Mouse (Mus musculus): ENCODE measurements around the gene Lman2. TPM values are rescaled to one million over a fixed set of nuclear protein-coding genes. Genes with fewer than 3 reads are reported as not detected.

The Lman2 gene
- polyA plus RNA-seq, 1 experiment from 2014 or later: 85.3 TPM

- 85% methylated on average over 7 of the region's 7 CpGs for WGBS
- H3K9ac ChIP-seq (ENCODE audit: low read length): no peak overlapping the region
- H3K9me3 ChIP-seq (ENCODE audit: control insufficient read depth, low read length): no peaks in the 10 kb centered on the region
- no peak overlapping the region for H3K27ac ChIP-seq (replicated peaks; ENCODE audit: low read depth, low read length)
- no peak overlapping the region for H3K4me3 ChIP-seq (ENCODE audit: low read depth, low read length)
- DNase-seq (ENCODE audit: low spot score) (no peak), ATAC-seq (ENCODE audit: insufficient number of reproducible peaks, low FRiP score, low TSS enrichment, low read depth) (no peak)
- no peak overlapping the region for H3K4me2 ChIP-seq (ENCODE audit: low read depth, severe bottlenecking)
- no peaks in the 10 kb centered on the region for H3K4me1 ChIP-seq (ENCODE audit: control insufficient read depth, insufficient read depth, low read length)
- no peaks in the 10 kb centered on the region for H3K27me3 ChIP-seq (ENCODE audit: control insufficient read depth, insufficient read depth, low read length)
- H3K36me3 ChIP-seq (ENCODE audit: control insufficient read depth, insufficient read depth, low read length): no peaks in the 10 kb centered on the region
These were observed 40.7 kb upstream of the Lman2 start for GRCm38 (mm10) chr13:55403266-55403665.

GRCm38 (mm10) chr13:55400039-55400346, 37.4 kb upstream of the Lman2 start:
- ATAC-seq (ENCODE audit: insufficient number of reproducible peaks, low FRiP score, low TSS enrichment, low read depth) (no peak), DNase-seq (ENCODE audit: low spot score) (no peak)
- H3K4me1 ChIP-seq (ENCODE audit: control insufficient read depth, insufficient read depth, low read length): no peaks in the 10 kb centered on the region
- no peak overlapping the region for H3K9ac ChIP-seq (ENCODE audit: low read length)
- no peaks in the 10 kb centered on the region for H3K9me3 ChIP-seq (ENCODE audit: control insufficient read depth, low read length)
- H3K4me2 ChIP-seq (ENCODE audit: low read depth, severe bottlenecking): no peak overlapping the region
- H3K27me3 ChIP-seq (ENCODE audit: control insufficient read depth, insufficient read depth, low read length): no peaks in the 10 kb centered on the region
- no peak overlapping the region for H3K27ac ChIP-seq (replicated peaks; ENCODE audit: low read depth, low read length)
- 88% methylated on average over 1 of the region's 1 CpGs for WGBS
- H3K4me3 ChIP-seq (ENCODE audit: low read depth, low read length): no peak overlapping the region
- H3K36me3 ChIP-seq (ENCODE audit: control insufficient read depth, insufficient read depth, low read length): no peaks in the 10 kb centered on the region

GRCm38 (mm10) chr13:55399300-55400038, 36.9 kb upstream of the Lman2 start:
- WGBS: 73% methylated on average over 5 of the region's 5 CpGs
- no peak for ATAC-seq (ENCODE audit: insufficient number of reproducible peaks, low FRiP score, low TSS enrichment, low read depth)
- no peak overlapping the region for H3K4me2 ChIP-seq (ENCODE audit: low read depth, severe bottlenecking)
- no peaks in the 10 kb centered on the region for H3K36me3 ChIP-seq (ENCODE audit: control insufficient read depth, insufficient read depth, low read length)
- H3K9me3 ChIP-seq (ENCODE audit: control insufficient read depth, low read length): no peaks in the 10 kb centered on the region
- no peak overlapping the region for H3K4me3 ChIP-seq (ENCODE audit: low read depth, low read length)
- H3K4me1 ChIP-seq (ENCODE audit: control insufficient read depth, insufficient read depth, low read length): no peaks in the 10 kb centered on the region
- no peak for DNase-seq (ENCODE audit: low spot score)
- no peak overlapping the region for H3K9ac ChIP-seq (ENCODE audit: low read length)
- no peak overlapping the region for H3K27ac ChIP-seq (replicated peaks; ENCODE audit: low read depth, low read length)
- no peaks in the 10 kb centered on the region for H3K27me3 ChIP-seq (ENCODE audit: control insufficient read depth, insufficient read depth, low read length)

- WGBS: 89% methylated on average over 1 of the region's 1 CpGs
- Histone ChIP-seq H3K4me3 (ENCODE audit: low read depth, low read length) (no peak within 1 kb of the TSS), H3K9ac (ENCODE audit: low read length) (no peak within 1 kb of the TSS), H3K4me1 (ENCODE audit: control insufficient read depth, insufficient read depth, low read length) (no peaks in the 10 kb centered on the region), H3K36me3 (ENCODE audit: control insufficient read depth, insufficient read depth, low read length) (no peaks in the 10 kb centered on the region), H3K4me2 (ENCODE audit: low read depth, severe bottlenecking) (no peak within 1 kb of the TSS), H3K27me3 (ENCODE audit: control insufficient read depth, insufficient read depth, low read length) (no peaks in the 10 kb centered on the region), H3K27ac (replicated peaks; ENCODE audit: low read depth, low read length) (no peak within 1 kb of the TSS), H3K9me3 (ENCODE audit: control insufficient read depth, low read length) (no peaks in the 10 kb centered on the region)
- ATAC-seq (ENCODE audit: insufficient number of reproducible peaks, low FRiP score, low TSS enrichment, low read depth) (no peak), DNase-seq (ENCODE audit: low spot score) (no peak)
These were observed 35.5 kb upstream of the Lman2 start, which contains the start of gene Slc34a1 for GRCm38 (mm10) chr13:55398088-55398487. Slc34a1 (plus strand) TSS chr13:55398187.

- DNase-seq (ENCODE audit: low spot score) (no peak), ATAC-seq (ENCODE audit: insufficient number of reproducible peaks, low FRiP score, low TSS enrichment, low read depth) (no peak)
- H3K4me1 ChIP-seq (ENCODE audit: control insufficient read depth, insufficient read depth, low read length): no peaks in the 10 kb centered on the region
- 72% methylated on average over 4 of the region's 4 CpGs for WGBS
- no peak overlapping the region for H3K27ac ChIP-seq (replicated peaks; ENCODE audit: low read depth, low read length)
- no peaks in the 10 kb centered on the region for H3K9me3 ChIP-seq (ENCODE audit: control insufficient read depth, low read length)
- H3K4me2 ChIP-seq (ENCODE audit: low read depth, severe bottlenecking): no peak overlapping the region
- no peaks in the 10 kb centered on the region for H3K27me3 ChIP-seq (ENCODE audit: control insufficient read depth, insufficient read depth, low read length)
- H3K9ac ChIP-seq (ENCODE audit: low read length): no peak overlapping the region
- H3K4me3 ChIP-seq (ENCODE audit: low read depth, low read length): no peak overlapping the region
- H3K36me3 ChIP-seq (ENCODE audit: control insufficient read depth, insufficient read depth, low read length): no peaks in the 10 kb centered on the region
These were observed 30.4 kb upstream of the Lman2 start for GRCm38 (mm10) chr13:55392933-55393332.

- no peak for DNase-seq (ENCODE audit: low spot score)
- Histone ChIP-seq H3K36me3 (ENCODE audit: control insufficient read depth, insufficient read depth, low read length) (no peaks in the 10 kb centered on the region), H3K4me1 (ENCODE audit: control insufficient read depth, insufficient read depth, low read length) (no peaks in the 10 kb centered on the region), H3K9me3 (ENCODE audit: control insufficient read depth, low read length) (no peaks in the 10 kb centered on the region), H3K27me3 (ENCODE audit: control insufficient read depth, insufficient read depth, low read length) (no peaks in the 10 kb centered on the region), H3K4me3 (ENCODE audit: low read depth, low read length) (no peak overlapping the region), H3K4me2 (ENCODE audit: low read depth, severe bottlenecking) (no peak overlapping the region), H3K27ac (replicated peaks; ENCODE audit: low read depth, low read length) (no peak overlapping the region), H3K9ac (ENCODE audit: low read length) (no peak overlapping the region)
- WGBS: 88% methylated on average over 1 of the region's 1 CpGs
- no peak for ATAC-seq (ENCODE audit: insufficient number of reproducible peaks, low FRiP score, low TSS enrichment, low read depth)
These were observed 29.0 kb upstream of the Lman2 start for GRCm38 (mm10) chr13:55391626-55392029.

GRCm38 (mm10) chr13:55390644-55391043, 28.1 kb upstream of the Lman2 start:
- Histone ChIP-seq H3K27me3 (ENCODE audit: control insufficient read depth, insufficient read depth, low read length) (no peaks in the 10 kb centered on the region), H3K9ac (ENCODE audit: low read length) (no peak overlapping the region), H3K36me3 (ENCODE audit: control insufficient read depth, insufficient read depth, low read length) (no peaks in the 10 kb centered on the region), H3K4me2 (ENCODE audit: low read depth, severe bottlenecking) (no peak overlapping the region), H3K4me3 (ENCODE audit: low read depth, low read length) (no peak overlapping the region), H3K27ac (replicated peaks; ENCODE audit: low read depth, low read length) (no peak overlapping the region), H3K4me1 (ENCODE audit: control insufficient read depth, insufficient read depth, low read length) (no peaks in the 10 kb centered on the region), H3K9me3 (ENCODE audit: control insufficient read depth, low read length) (no peaks in the 10 kb centered on the region)
- DNase-seq (ENCODE audit: low spot score): no peak
- 75% methylated on average over 3 of the region's 3 CpGs for WGBS
- ATAC-seq (ENCODE audit: insufficient number of reproducible peaks, low FRiP score, low TSS enrichment, low read depth): no peak

GRCm38 (mm10) chr13:55381790-55382189, 19.2 kb upstream of the Lman2 start:
- Histone ChIP-seq H3K36me3 (ENCODE audit: control insufficient read depth, insufficient read depth, low read length) (no peaks in the 10 kb centered on the region), H3K4me1 (ENCODE audit: control insufficient read depth, insufficient read depth, low read length) (no peaks in the 10 kb centered on the region; the same call in 1 of the 2 replicates), H3K27ac (replicated peaks; ENCODE audit: low read depth, low read length) (no peak overlapping the region), H3K9me3 (ENCODE audit: control insufficient read depth, low read length) (no peaks in the 10 kb centered on the region), H3K4me3 (ENCODE audit: low read depth, low read length) (no peak overlapping the region), H3K27me3 (ENCODE audit: control insufficient read depth, insufficient read depth, low read length) (peaks cover 39% of the 10 kb centered on the region), H3K9ac (ENCODE audit: low read length) (no peak overlapping the region), H3K4me2 (ENCODE audit: low read depth, severe bottlenecking) (no peak overlapping the region)
- DNase-seq (ENCODE audit: low spot score) (no peak), ATAC-seq (ENCODE audit: insufficient number of reproducible peaks, low FRiP score, low TSS enrichment, low read depth) (no peak)
- 94% methylated on average over 4 of the region's 4 CpGs for WGBS
